Mouse (Mus musculus): ENCODE measurements around the gene Mrpl45.
"Not testable (repeated sequence)": the region's sequence is repeated elsewhere in the genome, so short reads cannot be mapped to it uniquely, and the experiment has no call there.

The Mrpl45 gene

DNA sequence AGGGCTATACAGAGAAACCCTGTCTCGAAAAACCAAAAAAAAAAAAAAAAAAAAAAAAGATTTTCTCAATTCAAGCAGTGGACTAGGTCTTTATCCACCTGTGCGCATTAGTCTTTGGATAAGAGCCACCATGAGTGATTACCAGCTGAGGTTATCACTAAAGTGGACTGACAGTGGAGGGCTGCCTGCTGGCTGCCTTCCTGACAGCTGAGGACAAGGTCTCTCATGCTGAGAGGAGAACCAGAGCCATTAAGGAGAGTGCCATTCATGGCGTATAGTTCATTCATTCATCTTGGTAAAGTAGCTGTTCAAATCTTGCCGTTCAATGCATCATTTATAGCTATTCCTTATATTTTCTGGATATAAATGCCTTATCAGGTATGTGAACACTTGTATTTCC, 19.0 kb upstream of the Mrpl45 start:
- DNase-seq (ENCODE audit: low spot score), result no peak

DNA sequence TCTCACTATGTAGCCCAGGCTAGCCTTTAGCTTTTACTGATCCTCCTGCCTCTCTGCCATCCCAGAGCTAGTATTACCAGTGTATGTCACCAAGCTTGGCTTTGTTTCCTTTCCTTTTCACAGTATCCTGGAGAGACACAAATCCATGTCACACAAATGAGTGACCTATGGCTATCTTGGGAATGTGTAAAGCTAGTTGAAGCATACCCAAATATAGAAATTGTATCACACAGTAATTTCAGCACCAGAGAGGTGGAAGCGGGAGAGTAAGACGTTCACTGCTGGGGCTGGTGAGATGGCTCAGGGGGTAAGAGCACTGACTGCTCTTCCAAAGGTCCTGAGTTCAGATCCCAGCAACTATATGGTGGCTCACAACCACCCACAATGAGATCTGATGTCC, 15.6 kb upstream of the Mrpl45 start:
- no peak for DNase-seq (ENCODE audit: low spot score)

DNA sequence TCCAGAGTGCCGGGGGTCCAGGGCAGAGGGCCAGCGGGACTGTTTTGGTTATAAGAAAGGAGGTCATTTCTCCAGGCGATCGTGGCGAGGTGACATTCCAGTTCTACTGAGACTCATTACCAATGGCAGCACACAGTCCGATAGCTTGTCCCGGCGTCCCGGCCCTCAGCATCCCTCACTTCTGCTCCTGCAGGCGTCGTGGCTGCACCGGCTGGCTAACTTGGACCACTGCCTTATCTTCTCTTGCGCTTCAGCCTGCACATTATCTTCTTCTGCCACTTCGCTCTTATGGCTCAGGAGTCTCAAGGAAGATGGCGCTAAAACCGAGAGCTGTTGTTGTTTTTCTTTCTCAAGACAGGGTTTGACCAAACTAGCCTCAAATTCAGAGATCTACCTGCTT, 14.1 kb upstream of the Mrpl45 start:
- DNase-seq (ENCODE audit: low spot score), result no peak

DNA sequence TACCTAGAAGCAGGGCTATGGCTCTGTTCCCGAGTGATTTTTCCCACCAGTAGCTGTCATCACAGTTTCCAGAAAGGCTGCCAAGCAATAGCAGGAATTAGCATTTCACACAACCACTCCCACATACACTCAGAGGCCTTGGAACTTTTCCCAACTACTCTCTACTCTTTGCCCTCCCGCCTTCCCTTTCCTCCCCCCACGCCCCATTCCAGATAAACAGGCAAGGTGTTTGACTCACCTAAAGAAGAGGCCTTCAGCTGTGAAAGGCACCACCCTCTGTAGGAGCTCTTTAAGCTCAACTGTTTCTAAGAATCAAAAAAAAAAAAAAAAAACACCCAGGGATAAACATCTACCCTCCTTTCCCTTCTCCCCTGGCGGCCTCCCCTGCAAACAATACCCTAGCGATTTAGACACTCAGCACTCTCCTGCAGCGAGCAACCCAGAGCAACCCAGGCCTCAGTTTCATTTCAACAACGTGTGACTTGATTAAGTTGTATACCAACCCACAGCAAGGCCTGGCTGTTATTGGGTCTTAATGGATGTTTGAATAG, 13.2 kb upstream of the Mrpl45 start:
- DNase-seq (ENCODE audit: low spot score), result no peak

DNA sequence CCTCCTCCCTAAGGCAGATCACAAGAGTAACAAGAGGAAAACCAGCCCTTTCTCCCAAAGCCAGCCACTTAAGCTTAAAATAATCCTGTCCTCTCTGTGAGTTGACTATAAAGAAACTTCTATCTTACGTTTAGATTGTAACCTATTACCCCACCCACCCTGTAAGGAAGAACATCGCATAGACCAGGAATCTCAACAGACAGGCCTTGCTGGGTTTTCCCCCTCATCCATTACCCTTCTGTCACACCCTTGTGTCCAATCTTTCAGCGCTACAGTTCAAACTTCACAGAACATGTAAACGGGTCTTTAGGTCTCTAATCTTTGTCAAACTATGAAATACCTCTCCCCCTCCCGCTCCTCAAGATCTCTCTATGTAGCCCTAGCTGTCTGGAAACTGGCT, 10.9 kb upstream of the Mrpl45 start:
- DNase-seq (ENCODE audit: low spot score), result no peak

DNA sequence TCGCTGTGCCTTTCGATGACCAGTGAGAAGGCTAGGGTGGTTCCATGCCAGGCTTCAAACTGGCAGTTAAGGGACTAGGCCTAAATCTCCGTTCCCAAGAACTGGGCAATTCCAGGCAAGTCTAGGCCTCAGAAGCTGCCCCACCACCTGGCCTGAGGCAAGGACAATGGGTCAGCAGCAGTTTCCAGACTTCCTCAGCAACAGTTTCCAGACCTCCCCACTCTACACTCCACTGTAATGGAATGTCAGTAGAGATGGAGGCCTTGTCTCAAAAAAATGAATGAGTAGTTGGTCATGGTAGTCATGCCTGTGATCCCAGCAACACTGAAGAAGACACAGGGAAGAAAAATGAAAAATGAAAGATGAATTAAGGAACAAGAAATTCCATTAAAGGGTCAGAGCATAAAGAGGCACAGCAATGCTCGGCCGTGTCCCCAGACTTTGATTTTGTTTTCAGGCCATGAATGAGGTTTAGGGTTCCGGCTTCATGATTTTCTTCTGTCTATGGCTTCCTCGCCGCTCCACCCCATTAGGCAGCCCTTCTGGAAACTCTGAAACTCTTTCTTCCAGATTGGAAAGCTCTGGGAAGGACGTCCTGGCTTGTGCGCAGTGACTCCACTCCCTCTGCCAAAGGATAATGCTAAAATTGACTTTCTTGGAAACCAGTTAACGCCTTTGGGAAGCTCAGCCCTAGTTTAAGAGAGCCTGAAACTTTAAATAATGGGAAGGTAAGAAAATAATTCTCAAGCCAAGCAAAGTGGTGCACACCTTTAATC, 8.0 kb upstream of the Mrpl45 start:
- no peak for DNase-seq (ENCODE audit: low spot score)

DNA sequence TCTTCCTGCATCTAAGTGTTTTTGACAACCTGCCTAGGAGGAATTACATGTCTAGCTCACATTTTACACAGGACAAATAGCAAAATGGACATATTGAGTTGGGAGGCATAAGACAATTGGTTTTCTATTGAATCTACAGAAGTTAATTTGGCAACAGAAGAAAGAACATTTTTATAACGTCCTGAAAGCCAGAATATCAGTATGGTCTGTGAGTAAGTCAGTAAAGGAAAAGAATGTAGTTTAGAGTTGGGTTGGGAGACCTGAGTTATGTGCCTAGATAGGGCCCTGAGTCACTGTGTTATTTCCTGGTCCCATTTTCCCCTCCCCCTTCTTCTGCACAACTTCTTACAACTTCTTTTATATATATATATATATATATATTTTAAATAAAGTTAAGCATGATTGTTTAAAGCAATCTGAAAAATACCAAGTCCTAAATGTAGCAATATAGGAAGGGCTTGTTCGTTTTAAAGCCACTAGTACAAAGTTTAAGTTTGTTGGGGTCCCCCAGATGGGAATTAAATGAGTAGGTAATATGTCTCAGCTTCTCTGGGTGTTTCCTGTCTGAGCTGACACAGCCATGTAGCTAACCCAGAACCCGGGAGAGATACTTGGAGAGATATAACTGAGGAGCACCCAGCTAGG, 6.6 kb upstream of the Mrpl45 start:
- no peak for DNase-seq (ENCODE audit: low spot score)

DNA sequence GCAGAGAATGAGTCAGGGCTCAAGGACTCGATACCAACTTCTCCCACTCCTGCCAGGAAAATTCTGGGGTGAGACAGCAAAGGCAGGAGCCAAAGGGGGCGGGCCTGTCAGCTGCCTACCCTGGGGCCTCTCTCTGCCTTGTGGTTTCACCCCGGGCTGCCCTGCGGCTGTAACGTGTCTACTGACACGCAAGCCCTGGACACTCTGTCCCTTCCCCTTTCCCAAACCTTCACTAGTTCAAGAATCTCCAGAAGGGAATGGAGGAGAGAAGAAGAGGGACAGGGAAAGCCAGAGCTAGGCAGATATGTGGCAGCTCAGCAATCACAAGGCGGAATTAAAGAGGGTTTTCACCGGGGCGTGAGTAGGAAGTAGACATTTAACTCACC, 6.1 kb upstream of the Mrpl45 start:
- peak; percentile 58 for DNase-seq (ENCODE audit: low spot score)

DNA sequence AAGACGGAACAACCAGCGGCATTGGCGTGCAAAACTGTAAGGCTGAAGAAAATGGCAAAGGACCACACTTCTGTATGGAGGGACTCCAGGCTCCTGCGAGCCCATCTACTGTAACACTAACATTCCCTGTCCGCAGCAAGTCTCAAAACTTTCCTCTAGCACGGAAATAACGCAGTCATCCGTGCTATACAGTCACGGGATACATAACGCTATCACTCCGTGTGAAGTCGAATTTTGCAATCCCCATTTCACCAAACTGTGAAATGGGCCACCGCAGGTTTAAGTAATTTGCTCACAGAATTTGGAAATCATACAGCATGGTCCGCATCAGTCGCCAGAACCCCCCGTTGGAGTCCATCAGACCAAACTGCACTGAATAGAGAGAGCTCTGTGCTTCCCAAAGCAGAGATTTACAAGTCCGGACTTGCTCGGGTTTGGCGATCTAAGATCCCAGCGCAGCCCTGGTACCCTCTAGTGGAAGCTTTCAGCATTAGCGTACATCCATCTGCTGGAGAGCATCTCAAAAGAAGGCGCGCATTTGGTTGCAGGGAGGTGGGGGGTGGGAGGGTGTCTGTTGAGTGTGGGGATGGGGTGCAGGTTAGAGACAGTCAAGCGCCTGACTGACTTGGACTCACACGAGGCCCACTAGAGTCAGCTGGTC, 5.5 kb upstream of the Mrpl45 start:
- DNase-seq (ENCODE audit: low spot score), result peak; percentile 95

DNA sequence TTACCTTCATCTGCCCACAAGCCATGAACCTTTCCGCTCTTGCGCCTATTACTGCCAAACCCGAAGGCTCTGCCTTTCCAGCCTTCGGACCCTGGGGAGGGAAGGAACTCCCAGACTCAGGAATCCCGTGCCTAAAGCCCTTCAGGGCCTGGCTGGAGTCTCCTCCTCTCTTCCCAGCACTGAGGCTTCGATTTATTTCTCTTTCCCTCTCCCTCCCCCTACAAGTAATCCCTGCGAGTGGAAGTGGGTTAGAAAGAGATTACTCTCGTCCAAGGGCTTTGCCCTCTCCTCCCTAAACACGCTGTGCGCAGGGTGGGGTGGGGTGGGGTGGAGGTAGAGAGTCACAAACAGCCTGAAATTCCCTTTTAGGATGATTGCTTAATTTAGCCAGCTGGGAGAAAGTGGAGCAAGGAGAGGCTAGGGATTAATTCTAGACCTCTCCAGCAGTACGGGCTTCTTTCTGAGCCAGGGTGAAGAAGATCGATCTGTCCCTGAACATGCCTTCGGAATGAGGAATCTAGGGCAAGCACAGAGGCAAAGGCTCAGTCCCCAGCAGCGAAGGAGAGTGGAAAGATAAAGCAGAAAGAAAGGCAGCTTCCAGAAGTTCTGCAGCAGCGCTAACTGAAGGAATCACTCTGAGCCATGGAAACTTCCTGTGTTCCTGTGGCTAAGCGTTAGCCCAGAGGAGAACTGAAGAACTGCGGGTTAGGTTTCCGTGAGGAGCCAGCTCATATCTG, 4.5 kb upstream of the Mrpl45 start:
- DNase-seq (ENCODE audit: low spot score), result peak; percentile 82

DNA sequence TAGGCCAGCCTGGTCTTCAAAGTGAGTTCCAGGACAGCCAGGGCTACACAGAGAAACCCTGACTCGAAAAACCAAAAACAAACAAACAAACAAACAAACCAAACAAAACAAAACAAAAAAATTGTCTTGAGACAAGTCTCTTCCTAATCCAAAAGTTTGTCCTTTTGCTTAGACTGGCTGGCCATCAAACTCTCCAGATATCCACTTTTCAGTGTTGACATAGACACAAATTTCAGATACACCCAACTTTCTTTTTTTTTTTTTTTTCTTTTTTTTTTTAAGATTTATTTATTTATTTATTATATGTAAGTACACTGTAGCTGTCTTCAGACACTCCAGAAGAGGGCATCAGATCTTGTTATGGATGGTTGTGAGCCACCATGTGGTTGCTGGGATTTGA, 2.6 kb upstream of the Mrpl45 start:
- not testable (repeated sequence) for DNase-seq (ENCODE audit: low spot score)

DNA sequence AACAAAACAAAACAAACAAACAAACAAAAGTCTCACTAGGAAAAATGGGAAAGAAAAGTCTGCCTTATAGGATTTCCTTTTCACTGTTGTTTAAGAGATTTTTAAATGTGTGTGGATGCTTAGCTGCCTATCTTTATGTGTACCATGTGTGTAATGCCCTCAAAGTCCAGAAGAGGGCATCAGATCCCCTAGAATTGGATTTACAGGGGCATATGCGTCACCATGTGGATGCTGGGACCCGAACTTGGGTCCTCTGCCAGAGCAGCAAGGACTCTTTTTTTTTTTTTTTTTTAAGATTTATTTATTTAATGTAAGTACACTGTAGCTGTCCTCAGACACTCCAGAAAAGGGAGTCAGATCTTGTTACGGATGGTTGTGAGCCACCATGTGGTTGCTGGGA, 1.4 kb upstream of the Mrpl45 start:
- peak; percentile 54 for DNase-seq (ENCODE audit: low spot score)

DNA sequence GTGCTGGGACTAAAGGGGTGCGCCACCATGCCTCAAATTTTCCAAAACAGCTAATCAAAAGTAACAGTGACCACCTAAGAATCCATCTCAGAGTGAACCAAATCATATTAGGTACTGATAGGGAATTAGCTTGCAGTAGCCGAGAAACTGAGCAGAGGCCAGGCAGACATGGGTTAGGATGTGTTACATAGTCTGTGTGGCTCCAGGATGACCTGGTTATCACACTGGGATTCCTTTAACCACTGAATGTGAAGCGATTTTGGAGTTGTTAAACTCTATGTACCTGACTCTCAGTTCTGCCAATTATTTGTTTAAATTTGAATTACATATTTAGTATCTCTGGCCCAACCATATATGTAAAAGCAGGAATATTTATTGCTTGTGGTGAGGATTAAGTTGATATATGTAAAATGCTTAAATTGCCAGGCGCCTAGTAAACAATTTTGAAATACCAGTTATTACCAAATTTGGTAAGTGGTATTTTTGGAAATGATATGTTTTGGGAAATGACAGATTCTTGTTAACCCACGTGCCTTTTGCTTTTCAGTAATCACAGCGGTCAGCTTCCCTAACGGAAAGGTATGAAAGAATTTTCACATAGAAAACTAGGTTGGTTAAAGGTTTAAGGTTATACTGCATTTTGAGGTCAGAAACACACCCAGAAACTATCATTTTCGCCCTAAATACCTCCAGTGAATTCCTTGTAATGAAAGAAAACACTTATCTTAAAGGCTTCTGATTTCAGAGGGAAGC, 589 bp upstream of the Mrpl45 start:
- DNase-seq (ENCODE audit: low spot score), result no peak

DNA sequence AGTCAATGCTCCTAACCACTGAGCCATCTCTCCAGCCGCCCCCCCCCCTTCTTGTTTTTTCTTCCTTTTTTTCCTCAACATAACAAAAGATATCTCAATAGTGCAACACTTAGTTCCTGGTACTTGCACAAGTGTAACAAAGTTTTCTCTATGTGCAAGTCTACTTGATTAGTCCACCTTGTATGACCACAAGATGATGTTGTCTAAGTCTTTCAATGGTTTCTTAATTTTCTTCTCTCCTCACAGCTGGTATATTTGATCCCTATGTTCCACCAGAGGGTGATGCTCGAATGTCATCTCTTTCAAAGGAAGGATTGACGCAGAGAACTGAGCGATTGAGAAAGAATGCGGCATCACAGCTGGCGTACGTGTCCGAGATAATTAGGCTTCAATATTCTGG, 5.7 kb downstream of the Mrpl45 start:
- DNase-seq (ENCODE audit: low spot score), result no peak

DNA sequence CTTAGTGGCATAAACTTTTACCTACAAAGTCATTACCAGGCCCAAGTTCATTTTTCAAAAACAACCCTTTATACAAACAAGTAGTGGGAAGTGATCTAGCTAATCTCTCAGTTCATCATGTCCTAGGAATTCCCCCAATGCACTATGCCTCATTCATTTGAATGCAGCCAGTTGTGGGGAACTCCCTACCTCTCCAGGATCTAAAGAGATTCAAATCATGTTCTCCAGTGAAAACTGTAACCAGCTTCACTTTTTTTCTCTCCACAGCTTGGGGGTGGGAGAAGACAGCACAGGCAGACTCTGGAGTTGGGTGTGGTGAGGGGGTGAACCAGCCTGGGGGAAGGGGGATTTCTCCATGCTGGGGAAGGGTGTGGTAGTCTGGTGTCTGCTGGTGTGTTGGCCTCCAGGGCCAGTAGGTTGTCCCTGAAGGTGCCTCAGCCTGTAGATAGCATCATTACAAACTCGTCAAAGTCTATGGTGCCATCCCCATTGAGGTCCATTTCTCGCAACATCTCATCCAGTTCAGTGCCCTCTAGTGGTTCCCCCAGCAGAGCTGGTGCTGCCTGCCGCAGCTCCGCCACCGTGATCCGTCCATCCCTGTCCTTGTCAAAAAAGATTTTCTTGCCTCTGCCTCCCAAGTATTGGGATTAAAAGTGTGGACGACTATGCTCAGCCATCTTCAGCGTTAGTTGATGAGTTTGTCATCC, 6.5 kb downstream of the Mrpl45 start:
- not testable (repeated sequence) for DNase-seq (ENCODE audit: low spot score)

DNA sequence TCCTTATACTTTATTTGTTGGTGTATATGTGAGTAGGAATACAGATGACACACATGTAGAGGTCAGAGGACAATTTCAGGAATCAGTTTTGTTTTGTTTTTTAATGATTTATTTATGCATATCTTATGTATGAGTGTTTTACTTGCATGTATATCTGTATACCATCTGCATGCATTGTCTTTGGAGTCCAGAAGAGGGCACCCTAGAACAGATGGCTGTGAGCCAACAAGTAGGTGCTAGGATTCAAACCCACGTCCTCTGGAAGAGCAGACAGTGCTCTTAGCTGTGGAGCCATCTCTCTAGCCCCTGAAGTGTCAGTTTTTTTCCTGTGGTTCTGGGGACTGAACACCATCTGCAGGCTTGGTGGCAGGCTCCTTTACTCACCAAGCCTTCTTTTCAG, 9.7 kb downstream of the Mrpl45 start:
- DNase-seq (ENCODE audit: low spot score), result no peak

DNA sequence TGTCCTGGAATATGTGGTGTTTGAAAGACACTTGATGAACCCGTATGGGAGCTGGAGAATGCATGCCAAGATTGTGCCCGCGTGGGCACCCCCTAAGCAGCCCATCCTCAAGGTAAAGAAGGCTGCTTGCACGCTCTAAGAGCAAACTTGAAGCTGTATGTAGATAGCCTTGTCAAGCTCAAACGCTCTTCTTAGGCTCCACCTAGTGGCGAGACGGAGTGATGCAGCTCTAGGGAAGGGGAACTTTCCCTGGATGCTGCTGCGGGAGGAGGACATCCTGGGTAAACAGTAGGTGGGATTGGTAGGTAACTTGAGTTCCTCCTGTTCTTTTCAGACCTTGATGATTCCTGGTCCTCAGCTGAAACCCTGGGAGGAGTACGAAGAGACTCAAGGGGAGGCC, 12.6 kb downstream of the Mrpl45 start:
- peak; percentile 85 for DNase-seq (ENCODE audit: low spot score)

DNA sequence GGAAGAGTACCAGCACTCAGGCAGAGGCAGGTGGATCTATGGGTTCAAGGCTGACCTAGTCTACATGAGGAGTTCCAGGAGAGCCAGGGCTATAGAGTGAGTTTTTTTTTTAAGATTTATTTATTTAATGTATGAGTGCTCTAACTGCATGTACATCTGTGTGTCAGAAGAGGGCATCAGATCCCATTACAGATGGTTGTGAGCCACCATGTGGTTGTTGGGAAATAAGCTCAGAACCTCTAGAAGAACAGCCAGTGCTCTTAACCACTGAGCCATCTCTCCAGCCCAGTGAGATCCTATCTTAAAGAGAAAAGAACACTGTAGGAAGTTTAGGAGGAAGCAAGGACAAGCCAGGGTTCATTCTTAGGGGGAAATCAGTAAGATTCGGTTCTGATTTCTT, 14.8 kb downstream of the Mrpl45 start:
- DNase-seq (ENCODE audit: low spot score), result no peak

DNA sequence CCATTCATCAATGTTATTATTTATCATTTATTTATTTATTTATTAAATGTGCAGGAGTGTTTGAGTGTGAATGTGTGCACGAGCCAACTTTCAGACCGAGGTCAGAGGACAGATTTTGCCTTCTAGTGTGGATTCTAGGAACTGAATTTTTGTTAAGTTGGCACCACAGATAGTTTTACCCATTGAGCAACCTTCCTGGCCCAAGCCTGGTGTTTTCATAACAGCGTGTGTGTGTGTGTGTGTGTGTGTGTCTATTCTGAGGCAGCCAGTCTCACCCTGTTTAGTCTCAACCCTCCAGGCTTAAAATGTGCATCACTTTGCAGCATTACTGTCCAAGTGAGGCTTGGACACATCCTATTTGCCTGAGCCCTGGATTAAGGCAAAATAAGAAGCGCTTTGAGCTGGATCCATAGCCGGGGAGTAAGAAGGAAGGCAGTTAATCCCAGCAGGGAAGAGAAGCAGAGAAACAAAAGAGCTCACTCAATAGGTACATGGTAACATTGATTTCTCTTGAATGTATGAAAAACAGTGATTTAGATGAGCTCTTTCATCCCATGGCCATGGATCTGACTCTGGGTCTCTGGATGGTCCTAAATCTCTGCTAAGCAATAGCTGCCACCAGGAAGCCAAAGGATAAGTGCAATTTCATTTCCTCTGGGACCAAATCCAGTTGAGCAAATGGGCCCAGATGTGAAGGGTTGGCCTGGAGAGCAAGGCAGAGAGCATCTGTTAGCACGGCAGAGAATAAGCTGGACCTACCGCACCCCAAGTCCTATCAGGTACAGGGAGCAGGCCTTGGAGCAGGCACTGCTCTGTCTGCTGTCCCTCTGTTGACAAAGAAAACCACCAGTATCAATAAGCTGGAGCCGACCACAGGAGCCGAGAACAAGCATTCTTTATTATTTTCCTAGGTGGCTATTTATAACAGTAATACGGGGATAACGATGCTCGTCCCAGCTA, 16.0 kb downstream of the Mrpl45 start:
- no peak for DNase-seq (ENCODE audit: low spot score)

DNA sequence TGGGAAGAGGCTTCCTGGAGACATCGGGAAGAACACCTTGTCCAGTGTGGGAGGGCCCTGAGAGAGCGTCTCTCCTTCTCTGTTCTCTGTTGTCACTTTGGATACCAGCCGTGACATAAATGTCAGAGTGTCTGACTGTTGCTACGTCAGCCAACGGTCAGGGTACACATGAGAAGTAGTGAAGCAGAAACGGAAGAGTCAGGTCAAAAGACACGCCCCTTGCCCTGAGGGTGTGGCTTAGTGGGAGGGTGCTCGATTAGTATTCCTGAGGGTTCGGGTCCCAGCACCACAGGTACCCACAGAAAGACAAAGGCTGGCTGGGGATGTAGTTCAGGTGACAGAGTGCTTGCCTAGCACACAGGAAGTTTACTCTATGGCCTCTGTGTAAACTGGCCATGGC, 17.5 kb downstream of the Mrpl45 start:
- no peak for DNase-seq (ENCODE audit: low spot score)

All from embryo, embryonic 10.5 days (tissue).